Mouse (Mus musculus): Measurements from ENCODE around the gene 4930415O20Rik.

DNA sequence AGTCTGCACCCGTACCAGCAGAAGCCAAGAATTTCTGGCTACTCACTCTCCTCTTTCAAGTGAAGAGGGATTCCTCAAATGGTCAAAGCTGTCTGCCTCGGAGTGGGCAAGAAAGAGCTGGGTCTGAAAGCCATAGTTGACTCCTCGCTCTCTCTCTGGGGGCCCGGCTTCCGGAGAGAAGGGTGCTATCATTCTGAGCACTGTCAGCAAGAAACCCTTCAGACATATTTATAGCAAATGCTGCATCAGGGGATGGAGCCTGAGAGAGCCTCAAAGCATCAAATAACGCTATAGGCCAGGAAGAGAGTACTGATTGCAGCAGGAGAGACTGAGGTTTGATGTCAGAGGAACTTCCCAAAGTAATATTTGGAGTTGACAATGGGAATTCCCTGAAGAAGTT lies 58.7 kb downstream of the 4930415O20Rik start:
- TF ChIP-seq POLR2A (IDR thresholded peaks at IDR 0.05; ENCODE audit: borderline replicate concordance, low read depth, low read length) (no peak), CTCF (IDR thresholded peaks at IDR 0.05; ENCODE audit: low read depth, low read length) (no peak)
